Mouse (Mus musculus) lung, embryonic 14.5 days (tissue): Measurements from ENCODE around the gene Proca1. TPM values are rescaled to one million over a fixed set of nuclear protein-coding genes. Genes with fewer than 3 reads are reported as not detected.

Experiments used
- ATAC-seq: fragments of 200-750 bp; cut with Nextera tagmentation; 2 replicates; pipeline ENCODE4 v1.8.0; 2017; ENCODE audit warnings: mild to moderate bottlenecking, moderate TSS enrichment, moderate library complexity; ENCODE audit not compliant: insufficient read depth
- DNase-seq: peaks from one replicate; pipeline ENCODE4 v3.0.0-alpha.2; 2015
- H3K27ac ChIP-seq: fragments of 300-500 bp; sonication (generic); 2 replicates; pipeline ENCODE4 v1.5.1; 2014; ENCODE audit warnings: low read depth, mild to moderate bottlenecking, moderate library complexity
- H3K27me3 ChIP-seq: fragments of 300-500 bp; sonication (generic); 2 replicates; pipeline ENCODE4 v1.6.1; 2014; ENCODE audit warnings: low read length, control low read depth; ENCODE audit not compliant: insufficient read depth
- H3K36me3 ChIP-seq: fragments of 300-500 bp; sonication (generic); 2 replicates; pipeline ENCODE4 v1.6.1; 2014; ENCODE audit warnings: control low read depth; ENCODE audit not compliant: insufficient read depth
- H3K4me1 ChIP-seq: fragments of 300-500 bp; sonication (generic); 2 replicates; pipeline ENCODE4 v1.6.1; 2014; ENCODE audit warnings: antibody characterized with exemption, control low read depth; ENCODE audit not compliant: insufficient read depth
- H3K4me2 ChIP-seq: fragments of 300-500 bp; sonication (generic); 2 replicates; pipeline ENCODE4 v1.6.1; 2014; ENCODE audit warnings: mild to moderate bottlenecking
- H3K4me3 ChIP-seq: fragments of 300-500 bp; sonication (generic); 2 replicates; pipeline ENCODE4 v1.5.1; 2014; ENCODE audit warnings: low read depth, low read length
- H3K9ac ChIP-seq: fragments of 300-500 bp; sonication (generic); 2 replicates; pipeline ENCODE4 v1.6.1; 2014
- H3K9me3 ChIP-seq: fragments of 300-500 bp; sonication (generic); 2 replicates; pipeline ENCODE4 v1.6.1; 2016; ENCODE audit warnings: low read depth, low read length, control low read depth
- CTCF ChIP-seq: IDR thresholded peaks from 2 replicates; pipeline ENCODE4 v1.5.1; 2016; ENCODE audit warnings: antibody characterized with exemption, low read depth
- WGBS: fragments of 180-500 bp; shearing (Covaris S2); extraction: QIAGEN DNeasy Blood & Tissue Kit; methylation state at CpG from one replicate; pipeline ENCODE4 v1.1.7; 2014; 5-methylcytosine and 5-hydroxymethylcytosine counted together
- polyA plus RNA-seq: library from polyadenylated mRNA; unstranded; fragments of >200 nt; fragmentation: Nextera tagmentation; extraction: Ambion mirVana; gene quantifications from 2 replicates; pipeline ENCODE4 v1.2.1, GENCODE M21; 2014

Proca1 gene
- polyA plus RNA-seq, 1 experiment from 2014 or later = 2.8 TPM

DNA sequence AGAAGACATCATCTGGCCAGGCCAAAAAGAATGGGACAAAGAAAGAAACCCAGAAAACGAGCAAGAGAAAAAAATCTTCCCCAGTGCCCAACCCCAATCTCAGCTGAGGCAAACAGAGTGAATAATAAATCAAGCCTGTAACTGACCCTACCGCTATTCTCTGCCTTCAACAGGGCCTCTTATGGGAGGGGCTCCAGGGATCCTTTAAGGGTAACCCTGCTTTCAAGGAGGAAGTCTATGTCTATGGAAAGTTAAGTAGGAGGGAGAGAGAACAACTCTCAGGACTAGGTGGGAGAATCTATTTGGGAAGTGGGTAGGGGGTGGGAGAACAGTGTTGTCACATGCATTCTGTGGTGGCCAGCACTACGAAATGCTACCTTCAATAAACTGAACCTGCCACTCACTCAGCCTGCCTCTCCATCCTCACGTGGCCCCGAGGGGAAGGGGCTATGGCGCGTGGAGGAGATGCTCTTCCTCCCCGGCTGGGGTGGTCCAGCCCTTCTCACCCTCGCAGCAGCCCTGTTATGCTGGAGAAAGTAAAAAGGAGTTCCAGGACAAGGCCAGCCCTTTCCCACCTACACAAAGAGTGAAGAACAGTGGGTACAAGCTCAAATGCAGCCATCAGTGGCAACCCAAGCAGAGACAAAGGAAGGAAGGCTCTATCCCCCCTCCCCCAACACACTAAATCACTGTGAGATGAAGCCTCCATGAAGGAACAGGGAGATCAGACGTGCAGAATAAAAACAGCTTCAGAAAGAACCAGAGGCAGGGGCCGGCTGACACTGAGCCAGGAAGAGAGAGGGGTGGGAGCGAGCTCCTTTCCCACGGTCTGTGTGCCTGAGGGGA lies 12.4 kb downstream of the Proca1 start:
- ATAC-seq = no peak
- Histone ChIP-seq H3K27ac (no peak overlapping the region), H3K4me2 (no peak overlapping the region), H3K4me3 (no peak overlapping the region), H3K27me3 (no peaks in the 10 kb centered on the region), H3K9ac (no peak overlapping the region), H3K9me3 (no peaks in the 10 kb centered on the region), H3K36me3 (peaks cover 70% of the 10 kb centered on the region), H3K4me1 (no peaks in the 10 kb centered on the region)
- DNase-seq = no peak
- TF ChIP-seq CTCF = no peak
- 67% methylated on average over 13 of the region's 13 CpGs for WGBS

DNA sequence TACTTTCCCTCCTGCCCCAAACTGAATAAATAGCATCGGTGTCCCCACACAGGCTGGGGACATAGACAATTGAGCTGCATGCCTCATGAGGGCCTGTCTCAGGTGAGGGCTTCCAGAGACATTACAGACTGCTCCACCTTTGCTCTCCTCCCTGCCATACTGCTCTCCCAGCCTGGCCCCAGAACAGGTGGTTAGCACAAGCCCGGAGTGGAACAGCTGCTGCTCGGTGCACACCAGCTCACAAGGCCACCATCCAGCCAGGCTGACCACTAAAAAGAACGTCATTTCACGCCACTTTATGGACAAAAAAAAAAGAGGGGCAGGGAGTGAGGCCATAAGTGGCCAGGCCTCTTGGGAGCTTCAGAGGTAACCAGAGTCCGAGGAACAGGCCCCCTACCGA lies 14.0 kb downstream of the Proca1 start:
- Histone ChIP-seq H3K4me3 (no peak overlapping the region), H3K27me3 (no peaks in the 10 kb centered on the region), H3K36me3 (peaks cover 86% of the 10 kb centered on the region), H3K4me1 (no peaks in the 10 kb centered on the region), H3K9ac (no peak overlapping the region), H3K9me3 (no peaks in the 10 kb centered on the region), H3K4me2 (no peak overlapping the region), H3K27ac (no peak overlapping the region)
- ATAC-seq (no peak), DNase-seq (no peak)
- TF ChIP-seq CTCF = no peak
- 83% methylated on average over 7 of the region's 7 CpGs for WGBS

GRCm38 (mm10) chr11:78209886-78210285 lies 16.7 kb downstream of the Proca1 start:
- WGBS = 75% methylated on average over 6 of the region's 6 CpGs
- no peak overlapping the region for H3K9ac ChIP-seq
- no peak for ATAC-seq

DNA sequence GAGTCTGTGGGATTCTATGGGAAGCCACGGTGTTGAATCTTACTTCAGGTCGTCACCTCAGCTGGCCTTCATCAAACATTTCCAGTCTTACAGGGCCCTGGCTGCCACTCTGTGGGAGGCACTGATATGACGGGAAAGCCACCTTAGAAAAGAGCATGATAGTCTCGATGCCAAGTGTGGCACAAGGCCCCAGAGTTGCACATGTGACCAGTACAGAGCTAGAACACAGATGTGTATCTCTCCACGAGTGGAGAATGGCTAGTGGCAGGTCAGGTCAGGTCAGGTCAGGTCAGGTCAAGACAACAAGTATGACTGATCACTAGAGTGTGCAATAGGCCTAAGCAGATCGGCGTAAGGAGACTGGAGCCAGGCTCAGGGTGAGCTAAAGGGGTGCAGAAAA lies 17.4 kb downstream of the Proca1 start:
- no peak for TF ChIP-seq CTCF
- Histone ChIP-seq H3K4me3 (no peak overlapping the region), H3K9ac (no peak overlapping the region), H3K36me3 (peaks cover 100% of the 10 kb centered on the region), H3K27me3 (no peaks in the 10 kb centered on the region), H3K4me1 (no peaks in the 10 kb centered on the region), H3K27ac (no peak overlapping the region), H3K9me3 (no peaks in the 10 kb centered on the region), H3K4me2 (no peak overlapping the region)
- ATAC-seq (no peak), DNase-seq (no peak)
- WGBS = 40% methylated on average over 7 of the region's 7 CpGs

More at GRCm38 (mm10) chr11:78209886-78210285, 16.7 kb downstream of the Proca1 start:
- Histone ChIP-seq H3K27ac (no peak overlapping the region), H3K4me2 (no peak overlapping the region), H3K4me3 (no peak overlapping the region), H3K9me3 (no peaks in the 10 kb centered on the region), H3K4me1 (no peaks in the 10 kb centered on the region), H3K36me3 (peaks cover 99% of the 10 kb centered on the region), H3K27me3 (no peaks in the 10 kb centered on the region)
- no peak for TF ChIP-seq CTCF
- DNase-seq = no peak

GRCm38 (mm10) chr11:78211513-78211912 lies 18.3 kb downstream of the Proca1 start:
- Histone ChIP-seq H3K36me3 (peaks cover 100% of the 10 kb centered on the region), H3K4me2 (no peak overlapping the region), H3K4me1 (no peaks in the 10 kb centered on the region), H3K4me3 (no peak overlapping the region), H3K27ac (no peak overlapping the region), H3K9ac (no peak overlapping the region), H3K9me3 (no peaks in the 10 kb centered on the region), H3K27me3 (no peaks in the 10 kb centered on the region)
- 86% methylated on average over 5 of the region's 5 CpGs for WGBS
- no peak for DNase-seq
- ATAC-seq = no peak
- no peak for TF ChIP-seq CTCF

DNA sequence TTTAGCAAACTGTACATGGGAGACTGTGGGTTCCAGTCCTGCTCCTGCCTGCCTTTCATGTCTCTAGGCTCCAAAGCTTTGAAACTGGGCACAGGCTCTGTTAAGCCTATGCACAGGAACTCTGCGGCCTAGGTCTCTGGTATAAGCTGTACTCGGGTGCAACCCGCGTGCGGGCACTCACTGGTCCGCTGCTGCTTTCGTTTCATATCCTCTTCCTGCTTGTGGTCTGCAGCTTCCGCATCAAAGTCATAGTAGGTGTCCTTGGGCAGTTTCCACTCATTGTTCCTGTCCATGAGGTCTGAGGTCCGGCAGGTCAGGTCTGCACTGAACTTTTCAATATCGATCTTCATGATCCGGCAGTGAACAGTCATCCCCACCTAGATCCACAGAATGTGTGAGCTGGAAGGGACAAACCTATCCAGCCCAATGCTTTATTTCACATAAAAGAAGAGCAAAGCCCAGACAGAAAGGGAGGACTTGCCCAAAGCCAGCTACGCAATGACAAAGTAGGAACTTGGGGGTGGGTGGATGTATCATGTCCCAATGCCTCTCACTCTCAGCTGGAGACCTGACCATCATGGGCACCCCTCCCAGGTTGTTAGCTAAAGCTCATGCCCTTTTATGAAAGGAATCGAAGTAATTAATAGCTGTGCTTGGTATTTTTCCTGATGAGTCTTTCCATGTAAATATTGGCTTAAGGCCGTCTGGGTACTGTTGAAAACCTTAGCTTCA lies 20.1 kb downstream of the Proca1 start:
- Histone ChIP-seq H3K4me1 (no peaks in the 10 kb centered on the region), H3K36me3 (peaks cover 99% of the 10 kb centered on the region), H3K27ac (no peak overlapping the region), H3K9me3 (no peaks in the 10 kb centered on the region), H3K4me2 (no peak overlapping the region), H3K9ac (no peak overlapping the region), H3K27me3 (no peaks in the 10 kb centered on the region), H3K4me3 (no peak overlapping the region)
- 90% methylated on average over 14 of the region's 14 CpGs for WGBS
- DNase-seq (no peak), ATAC-seq (no peak)
- no peak for TF ChIP-seq CTCF

DNA sequence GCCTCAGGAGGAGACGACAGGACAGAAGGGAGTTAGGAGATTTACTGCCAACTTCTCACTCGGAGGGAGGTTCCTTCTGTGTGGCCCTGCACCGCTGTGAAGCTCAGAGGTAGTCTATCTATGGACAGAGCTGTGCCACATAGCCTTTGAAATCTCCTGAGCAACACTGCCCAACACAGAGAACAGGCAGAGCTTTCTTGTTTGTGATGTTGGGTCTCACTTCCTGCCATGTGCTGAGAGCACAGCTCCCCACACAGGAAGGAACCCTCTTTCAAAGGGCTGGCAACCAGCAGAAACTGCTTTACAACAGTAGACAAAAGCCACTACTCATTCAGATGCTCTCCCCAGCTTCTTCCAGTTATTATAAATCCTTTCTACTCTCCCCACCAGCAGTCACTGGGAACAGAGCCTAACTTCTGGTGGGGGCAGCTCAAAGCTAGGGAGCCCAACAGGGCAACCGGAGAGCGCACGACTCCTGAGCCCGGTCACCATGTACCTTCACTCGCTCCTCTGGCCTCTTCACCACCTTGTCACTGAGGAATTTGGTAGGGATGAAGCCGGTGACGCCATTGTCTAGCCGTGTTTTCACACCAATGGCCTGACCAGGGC lies 22.6 kb downstream of the Proca1 start:
- WGBS = 89% methylated on average over 11 of the region's 11 CpGs
- Histone ChIP-seq H3K27ac (no peak overlapping the region), H3K4me3 (no peak overlapping the region), H3K4me2 (no peak overlapping the region), H3K27me3 (no peaks in the 10 kb centered on the region), H3K36me3 (peaks cover 98% of the 10 kb centered on the region), H3K4me1 (no peaks in the 10 kb centered on the region), H3K9ac (no peak overlapping the region), H3K9me3 (no peaks in the 10 kb centered on the region)
- TF ChIP-seq CTCF = no peak
- ATAC-seq (no peak), DNase-seq (no peak)
